Mouse (Mus musculus): Measurements from ENCODE around the gene Dera. TPM values are rescaled to one million over a fixed set of nuclear protein-coding genes. Genes with fewer than 3 reads are reported as not detected.
A peak's percentile ranks its signal among the peaks of the same experiment; 100 is the strongest.

Dera gene
- total RNA-seq, 2 experiments from 2014 or later: 35.9 to 38.0 TPM

- no peak for DNase-seq (ENCODE audit: low spot score in 2 of 2)
Measured at GRCm38 (mm10) chr6:137804121-137804520, 49.8 kb downstream of the Dera start.

- DNase-seq (ENCODE audit: low spot score in 2 of 2): no peak
Measured at GRCm38 (mm10) chr6:137804606-137805005, 50.3 kb downstream of the Dera start.

GRCm38 (mm10) chr6:137806342-137806741, 52.0 kb downstream of the Dera start:
- DNase-seq (ENCODE audit: low spot score in 2 of 2): no peak

- no peak for DNase-seq (ENCODE audit: low spot score in 2 of 2)
Measured at GRCm38 (mm10) chr6:137806806-137807205, 52.5 kb downstream of the Dera start.

GRCm38 (mm10) chr6:137807296-137807695, 53.0 kb downstream of the Dera start:
- DNase-seq (ENCODE audit: low spot score in 2 of 2): no peak

GRCm38 (mm10) chr6:137808706-137809105, 54.4 kb downstream of the Dera start:
- no peak for DNase-seq (ENCODE audit: low spot score in 2 of 2)

- no peak for DNase-seq (ENCODE audit: low spot score in 2 of 2)
Measured at GRCm38 (mm10) chr6:137810136-137810535, 55.8 kb downstream of the Dera start.

GRCm38 (mm10) chr6:137814006-137814405, 59.7 kb downstream of the Dera start:
- DNase-seq (ENCODE audit: low spot score in 2 of 2): no peak

- no peak for DNase-seq (ENCODE audit: low spot score in 2 of 2)
Measured at GRCm38 (mm10) chr6:137816508-137816907, 62.2 kb downstream of the Dera start.

GRCm38 (mm10) chr6:137822550-137822949, 68.2 kb downstream of the Dera start:
- no peak for DNase-seq (ENCODE audit: low spot score in 2 of 2)

GRCm38 (mm10) chr6:137824046-137825021, 70.0 kb downstream of the Dera start:
- no peak for DNase-seq (ENCODE audit: low spot score in 2 of 2)

GRCm38 (mm10) chr6:137825022-137825613, 70.8 kb downstream of the Dera start:
- DNase-seq (ENCODE audit: low spot score in 2 of 2): no peak

GRCm38 (mm10) chr6:137829056-137829776, 74.9 kb downstream of the Dera start:
- no peak for DNase-seq (ENCODE audit: low spot score in 2 of 2)

- DNase-seq (ENCODE audit: low spot score in 2 of 2): no peak
Measured at GRCm38 (mm10) chr6:137836799-137837198, 82.5 kb downstream of the Dera start.

GRCm38 (mm10) chr6:137843337-137843736, 89.0 kb downstream of the Dera start:
- DNase-seq (ENCODE audit: low spot score in 2 of 2): no peak

- DNase-seq (ENCODE audit: low spot score in 2 of 2): no peak
Measured at GRCm38 (mm10) chr6:137857198-137858194, 103.2 kb downstream of the Dera start.

GRCm38 (mm10) chr6:137869903-137870580, 115.7 kb downstream of the Dera start:
- DNase-seq (ENCODE audit: low spot score in 2 of 2): no peak

GRCm38 (mm10) chr6:137870667-137871066, 116.3 kb downstream of the Dera start:
- DNase-seq (ENCODE audit: low spot score in 2 of 2): no peak

- DNase-seq (ENCODE audit: low spot score in 2 of 2): peak; percentile 10 to 28
Measured at GRCm38 (mm10) chr6:137872055-137872735, 117.8 kb downstream of the Dera start.

Data from adrenal gland, postnatal 4 days (tissue).